Comparison of ENCODE assay signal across 17 mouse cellular contexts in genomic region chr13:90823877-90824276, GRCm38 (mm10).
DNase-seq lines count a peak whose midpoint lies in the region; ATAC-seq and TF ChIP-seq lines count a peak whose summit lies in the region.
"Had no signal": no experiment of that assay in that cellular context is flagged by ENCODE, and none has a peak within 500 bp of the region (broad histone marks: within the 10 kb centered on the region; RNA-seq: fewer than 3 reads in every experiment).

No protein-coding gene starts in this region.

- H3K4me1 ChIP-seq in embryonic facial prominence, embryonic 14.5 days (ENCODE audit: control insufficient read depth, insufficient read depth, low read length): no peaks in the 10 kb centered on the region
- H3K4me1 ChIP-seq in embryonic facial prominence, embryonic 10.5 days: peaks cover 8% of the 10 kb centered on the region
- H3K4me1 ChIP-seq in intestine, postnatal 0 days (replicated peaks; ENCODE audit: control insufficient read depth, insufficient read depth, low read length): no peaks in the 10 kb centered on the region
- 0 out of 2 replicates have a peak, but pooled peaks cover 2% of the 10 kb centered on the region for H3K4me1 ChIP-seq in intestine, embryonic 15.5 days (replicated peaks)
- H3K4me1 ChIP-seq in liver, postnatal 0 days (ENCODE audit: insufficient read depth): no peaks in the 10 kb centered on the region
- no peaks in the 10 kb centered on the region for H3K4me1 ChIP-seq in liver, embryonic 12.5 days
- H3K4me1 ChIP-seq: neural tube, embryonic 12.5 days had no signal

- H3K27ac ChIP-seq in embryonic facial prominence, embryonic 14.5 days (replicated peaks; ENCODE audit: low read depth, low read length): no peak overlapping the region
- H3K27ac ChIP-seq in embryonic facial prominence, embryonic 10.5 days (replicated peaks): no peak overlapping the region
- H3K27ac ChIP-seq in intestine, postnatal 0 days (ENCODE audit: low read depth, low read length): no peak overlapping the region
- no peak overlapping the region for H3K27ac ChIP-seq in intestine, embryonic 15.5 days
- H3K27ac ChIP-seq in liver, postnatal 0 days (ENCODE audit: low read depth): no peak overlapping the region
- no peak overlapping the region for H3K27ac ChIP-seq in liver, embryonic 12.5 days
- H3K27ac ChIP-seq: hindbrain, embryonic 10.5 days; limb, embryonic 13.5 days; neural tube, embryonic 12.5 days had no signal

- H3K4me3 ChIP-seq in embryonic facial prominence, embryonic 14.5 days (ENCODE audit: low read depth, low read length): no peak overlapping the region
- H3K4me3 ChIP-seq in embryonic facial prominence, embryonic 10.5 days: no peak overlapping the region
- H3K4me3 ChIP-seq in intestine, postnatal 0 days (ENCODE audit: low read depth, low read length): no peak overlapping the region
- H3K4me3 ChIP-seq in intestine, embryonic 15.5 days (replicated peaks): no peak overlapping the region
- H3K4me3 ChIP-seq in liver, postnatal 0 days (ENCODE audit: low read depth, low read length): no peak overlapping the region
- no peak overlapping the region for H3K4me3 ChIP-seq in liver, embryonic 12.5 days
- H3K4me3 ChIP-seq: erythroblast, embryonic 14.5 days; hindbrain, embryonic 10.5 days; limb, embryonic 13.5 days; neural tube, embryonic 12.5 days had no signal

- no peaks in the 10 kb centered on the region for H3K9me3 ChIP-seq in embryonic facial prominence, embryonic 14.5 days (ENCODE audit: control insufficient read depth, low read length)
- H3K9me3 ChIP-seq in embryonic facial prominence, embryonic 10.5 days: no peaks in the 10 kb centered on the region
- H3K9me3 ChIP-seq in intestine, postnatal 0 days (ENCODE audit: control insufficient read depth): no peaks in the 10 kb centered on the region
- no peaks in the 10 kb centered on the region for H3K9me3 ChIP-seq in intestine, embryonic 15.5 days
- H3K9me3 ChIP-seq in liver, postnatal 0 days (ENCODE audit: low read length): no peaks in the 10 kb centered on the region
- no peaks in the 10 kb centered on the region for H3K9me3 ChIP-seq in liver, embryonic 12.5 days (replicated peaks)
- H3K9me3 ChIP-seq: hindbrain, embryonic 10.5 days; limb, embryonic 13.5 days; neural tube, embryonic 12.5 days had no signal

- peak; percentile 47 for TF ChIP-seq CTCF in intestine, postnatal 0 days (IDR thresholded peaks at IDR 0.05; ENCODE audit: low read depth)
- TF ChIP-seq CTCF in liver, postnatal 0 days (IDR thresholded peaks at IDR 0.05; ENCODE audit: low read depth): peak; percentile 38

- no peak for TF ChIP-seq EP300 in liver, postnatal 0 days (IDR thresholded peaks at IDR 0.05; ENCODE audit: low read depth)

- no peak for ATAC-seq in embryonic facial prominence, embryonic 14.5 days (ENCODE audit: low read depth)
- no peak for ATAC-seq in intestine, postnatal 0 days
- ATAC-seq in intestine, embryonic 15.5 days: no peak
- ATAC-seq in liver, postnatal 0 days: no peak
- ATAC-seq in liver, embryonic 12.5 days: no peak

- no peaks in the 10 kb centered on the region for H3K36me3 ChIP-seq in embryonic facial prominence, embryonic 14.5 days (ENCODE audit: control insufficient read depth, insufficient read depth, low read length)
- no peaks in the 10 kb centered on the region for H3K36me3 ChIP-seq in embryonic facial prominence, embryonic 10.5 days (replicated peaks)
- no peaks in the 10 kb centered on the region for H3K36me3 ChIP-seq in intestine, postnatal 0 days (ENCODE audit: control insufficient read depth, insufficient read depth)
- no peaks in the 10 kb centered on the region for H3K36me3 ChIP-seq in intestine, embryonic 15.5 days
- no peaks in the 10 kb centered on the region for H3K36me3 ChIP-seq in liver, postnatal 0 days (replicated peaks; ENCODE audit: insufficient read depth, low read length)
- no peaks in the 10 kb centered on the region for H3K36me3 ChIP-seq in liver, embryonic 12.5 days
- H3K36me3 ChIP-seq: hindbrain, embryonic 10.5 days; limb, embryonic 13.5 days; neural tube, embryonic 12.5 days had no signal

- H3K9ac ChIP-seq in embryonic facial prominence, embryonic 14.5 days (ENCODE audit: low read depth, low read length): no peak overlapping the region
- no peak overlapping the region for H3K9ac ChIP-seq in intestine, postnatal 0 days (ENCODE audit: low read depth, low read length)
- H3K9ac ChIP-seq in intestine, embryonic 15.5 days: no peak overlapping the region
- H3K9ac ChIP-seq in liver, postnatal 0 days (replicated peaks): no peak overlapping the region
- H3K9ac ChIP-seq in liver, embryonic 12.5 days: no peak overlapping the region
- H3K9ac ChIP-seq: limb, embryonic 13.5 days; neural tube, embryonic 12.5 days had no signal

- DNase-seq in embryonic facial prominence, embryonic 14.5 days (ENCODE audit: low spot score): peak; percentile 34
- DNase-seq in embryonic facial prominence, embryonic 10.5 days (ENCODE audit: low spot score): no peak
- no peak for DNase-seq in liver, postnatal 0 days
- peak; percentile 76 for DNase-seq in adipocyte (ENCODE audit: low spot score)
- DNase-seq in thymus, postnatal 25 days: no peak
- DNase-seq: adrenal gland, adult 8-10 months; cerebellum, adult 9-11 months; gastrocnemius, postnatal 10 days; retina, postnatal 1 day; thymus, postnatal 4 days had no signal

- 51% methylated on average over 5 of the region's 5 CpGs for WGBS in embryonic facial prominence, embryonic 14.5 days
- 61% methylated on average over 5 of the region's 5 CpGs for WGBS in embryonic facial prominence, embryonic 10.5 days
- 69% methylated on average over 5 of the region's 5 CpGs for WGBS in intestine, postnatal 0 days
- WGBS in intestine, embryonic 15.5 days: 66% methylated on average over 5 of the region's 5 CpGs
- 69% methylated on average over 5 of the region's 5 CpGs for WGBS in liver, postnatal 0 days (ENCODE audit: insufficient replicate concordance)
- 60% methylated on average over 5 of the region's 5 CpGs for WGBS in liver, embryonic 12.5 days (ENCODE audit: insufficient replicate concordance)

- no peak overlapping the region for H3K4me2 ChIP-seq in embryonic facial prominence, embryonic 14.5 days (ENCODE audit: low read depth, low read length)
- H3K4me2 ChIP-seq in intestine, postnatal 0 days (replicated peaks; ENCODE audit: low read depth): no peak overlapping the region
- no peak overlapping the region for H3K4me2 ChIP-seq in intestine, embryonic 15.5 days (replicated peaks)
- no peak overlapping the region for H3K4me2 ChIP-seq in liver, postnatal 0 days (ENCODE audit: low read depth, low read length)
- no peak overlapping the region for H3K4me2 ChIP-seq in liver, embryonic 12.5 days
- H3K4me2 ChIP-seq: limb, embryonic 13.5 days; neural tube, embryonic 12.5 days had no signal

- no peaks in the 10 kb centered on the region for H3K27me3 ChIP-seq in embryonic facial prominence, embryonic 14.5 days (replicated peaks; ENCODE audit: control insufficient read depth, insufficient read depth, low read length)
- H3K27me3 ChIP-seq in embryonic facial prominence, embryonic 10.5 days (replicated peaks; ENCODE audit: low read depth, poor library complexity, severe bottlenecking): no peaks in the 10 kb centered on the region
- no peaks in the 10 kb centered on the region for H3K27me3 ChIP-seq in intestine, postnatal 0 days (replicated peaks; ENCODE audit: control insufficient read depth, insufficient read depth, low read length)
- no peaks in the 10 kb centered on the region for H3K27me3 ChIP-seq in intestine, embryonic 15.5 days (replicated peaks)
- no peaks in the 10 kb centered on the region for H3K27me3 ChIP-seq in liver, postnatal 0 days (ENCODE audit: insufficient read depth, low read length)
- H3K27me3 ChIP-seq in liver, embryonic 12.5 days (replicated peaks): no peaks in the 10 kb centered on the region
- H3K27me3 ChIP-seq: limb, embryonic 13.5 days; neural tube, embryonic 12.5 days had no signal

Comparison
In these comparisons a context has a peak if more than half of its experiments do, and no peak if none do; other contexts are left out.
1. DNase-seq: peak in embryonic facial prominence, embryonic 14.5 days (single experiment) and adipocyte (single experiment); none in embryonic facial prominence, embryonic 10.5 days (single experiment), liver, postnatal 0 days (single experiment) and thymus, postnatal 25 days (single experiment).